ENCODE assay signal across 9 mouse cellular contexts in genomic region chr6:82714243-82714642, GRCm38 (mm10). TPM values are rescaled to one million over a fixed set of nuclear protein-coding genes. Genes with fewer than 3 reads are reported as not detected.
A peak's percentile ranks its signal among the peaks of the same experiment; 100 is the strongest.
DNase-seq lines count a peak whose midpoint lies in the region; ATAC-seq and TF ChIP-seq lines count a peak whose summit lies in the region.
"Had no signal": no experiment of that assay in that cellular context is flagged by ENCODE, and none has a peak within 500 bp of the region (broad histone marks: within the 10 kb centered on the region; RNA-seq: fewer than 3 reads in every experiment).

No protein-coding gene starts in this region.

- H3K27me3 ChIP-seq in E14TG2a.4 (ENCODE audit: insufficient read depth, low read length), result no peaks in the 10 kb centered on the region
- no peaks in the 10 kb centered on the region for H3K27me3 ChIP-seq in forebrain, embryonic 10.5 days (ENCODE audit: poor library complexity, severe bottlenecking)
- no peaks in the 10 kb centered on the region for H3K27me3 ChIP-seq in heart, embryonic 16.5 days (ENCODE audit: control insufficient read depth, insufficient read depth, low read length)
- H3K27me3 ChIP-seq in liver, postnatal 0 days (ENCODE audit: insufficient read depth, low read length), result no peaks in the 10 kb centered on the region
- H3K27me3 ChIP-seq in neural tube, embryonic 14.5 days (ENCODE audit: control insufficient read depth, insufficient read depth, low read length), result no peaks in the 10 kb centered on the region
- no peaks in the 10 kb centered on the region for H3K27me3 ChIP-seq in stomach, postnatal 0 days (ENCODE audit: control insufficient read depth, insufficient read depth, low read length)
- H3K27me3 ChIP-seq: heart, embryonic 13.5 days had no signal

- H3K9ac ChIP-seq in heart, embryonic 16.5 days (ENCODE audit: low read length), result no peak overlapping the region
- no peak overlapping the region for H3K9ac ChIP-seq in liver, postnatal 0 days (replicated peaks)
- no peak overlapping the region for H3K9ac ChIP-seq in neural tube, embryonic 14.5 days (replicated peaks; ENCODE audit: low read depth, low read length)
- H3K9ac ChIP-seq in stomach, postnatal 0 days (ENCODE audit: low read length), result no peak overlapping the region
- H3K9ac ChIP-seq: heart, embryonic 13.5 days had no signal

- peak; percentile 99 for TF ChIP-seq CTCF in E14TG2a.4 (conservative IDR thresholded peaks at IDR 0.05; ENCODE audit: low read length)
- peak; percentile 93 for TF ChIP-seq CTCF in brain, embryonic 14.5 days (IDR thresholded peaks at IDR 0.05; ENCODE audit: borderline replicate concordance, extremely low read depth, insufficient read depth, insufficient read length)
- TF ChIP-seq CTCF in liver, postnatal 0 days (IDR thresholded peaks at IDR 0.05; ENCODE audit: low read depth), result peak; percentile 89
- TF ChIP-seq CTCF in stomach, postnatal 0 days (IDR thresholded peaks at IDR 0.05; ENCODE audit: low read depth), result peak; percentile 94

- no peak overlapping the region for H3K4me2 ChIP-seq in heart, embryonic 16.5 days (ENCODE audit: low read depth, low read length)
- H3K4me2 ChIP-seq in liver, postnatal 0 days (ENCODE audit: low read depth, low read length), result no peak overlapping the region
- no peak overlapping the region for H3K4me2 ChIP-seq in neural tube, embryonic 14.5 days (ENCODE audit: low read depth, low read length)
- no peak overlapping the region for H3K4me2 ChIP-seq in stomach, postnatal 0 days (replicated peaks; ENCODE audit: low read depth)
- H3K4me2 ChIP-seq: heart, embryonic 13.5 days had no signal

- peaks cover 14% of the 10 kb centered on the region for H3K9me3 ChIP-seq in E14TG2a.4 (ENCODE audit: low read length)
- H3K9me3 ChIP-seq in forebrain, embryonic 10.5 days, result no peaks in the 10 kb centered on the region
- no peaks in the 10 kb centered on the region for H3K9me3 ChIP-seq in heart, embryonic 16.5 days (replicated peaks; ENCODE audit: control insufficient read depth, low read length)
- H3K9me3 ChIP-seq in liver, postnatal 0 days (ENCODE audit: low read length), result no peaks in the 10 kb centered on the region
- no peaks in the 10 kb centered on the region for H3K9me3 ChIP-seq in neural tube, embryonic 14.5 days (ENCODE audit: control insufficient read depth, low read length)
- no peaks in the 10 kb centered on the region for H3K9me3 ChIP-seq in stomach, postnatal 0 days (ENCODE audit: control insufficient read depth, low read length)
- H3K9me3 ChIP-seq: heart, embryonic 13.5 days had no signal

- 14% methylated on average over 3 of the region's 3 CpGs for WGBS in forebrain, embryonic 10.5 days
- WGBS in heart, embryonic 16.5 days, result 17% methylated on average over 3 of the region's 3 CpGs
- 26% methylated on average over 3 of the region's 3 CpGs for WGBS in liver, postnatal 0 days (ENCODE audit: insufficient replicate concordance)
- WGBS in neural tube, embryonic 14.5 days, result 14% methylated on average over 3 of the region's 3 CpGs
- 9% methylated on average over 3 of the region's 3 CpGs for WGBS in stomach, postnatal 0 days

- no peaks in the 10 kb centered on the region for H3K36me3 ChIP-seq in E14TG2a.4 (ENCODE audit: insufficient read depth, low read length)
- H3K36me3 ChIP-seq in forebrain, embryonic 10.5 days (replicated peaks), result no peaks in the 10 kb centered on the region
- H3K36me3 ChIP-seq in heart, embryonic 16.5 days (ENCODE audit: control insufficient read depth, insufficient read depth), result no peaks in the 10 kb centered on the region
- H3K36me3 ChIP-seq in liver, postnatal 0 days (replicated peaks; ENCODE audit: insufficient read depth, low read length), result no peaks in the 10 kb centered on the region
- H3K36me3 ChIP-seq in neural tube, embryonic 14.5 days (ENCODE audit: control insufficient read depth, insufficient read depth, low read length), result no peaks in the 10 kb centered on the region
- H3K36me3 ChIP-seq in stomach, postnatal 0 days (ENCODE audit: control insufficient read depth, insufficient read depth, low read length), result no peaks in the 10 kb centered on the region
- H3K36me3 ChIP-seq: heart, embryonic 13.5 days had no signal

- no peak for TF ChIP-seq POLR2A in brain, embryonic 14.5 days (IDR thresholded peaks at IDR 0.05; ENCODE audit: borderline replicate concordance, extremely low read depth, insufficient read depth, insufficient read length, poor library complexity, severe bottlenecking)

- no peak for TF ChIP-seq EP300 in liver, postnatal 0 days (IDR thresholded peaks at IDR 0.05; ENCODE audit: low read depth)
- TF ChIP-seq EP300 in stomach, postnatal 0 days (optimal IDR thresholded peaks at IDR 0.05), result no peak

- peak; percentile 68 for DNase-seq in brain, embryonic 14.5 days (ENCODE audit: low read depth)
- DNase-seq in forebrain, embryonic 10.5 days (ENCODE audit: extremely low spot score, low spot score), result peak; percentile 65
- peak; percentile 68 to 75 for DNase-seq in kidney, postnatal 25 days
- peak; percentile 75 for DNase-seq in liver, postnatal 0 days
- DNase-seq in stomach, postnatal 0 days (ENCODE audit: low spot score), result peak; percentile 77

- no peak overlapping the region for H3K4me3 ChIP-seq in E14TG2a.4 (replicated peaks; ENCODE audit: low read length)
- H3K4me3 ChIP-seq in forebrain, embryonic 10.5 days, result no peak overlapping the region
- H3K4me3 ChIP-seq in heart, embryonic 16.5 days (ENCODE audit: low read length), result no peak overlapping the region
- no peak overlapping the region for H3K4me3 ChIP-seq in liver, postnatal 0 days (ENCODE audit: low read depth, low read length)
- H3K4me3 ChIP-seq in neural tube, embryonic 14.5 days (ENCODE audit: low read depth, low read length), result no peak overlapping the region
- no peak overlapping the region for H3K4me3 ChIP-seq in stomach, postnatal 0 days (ENCODE audit: low read depth, low read length)
- H3K4me3 ChIP-seq: heart, embryonic 13.5 days had no signal

- no peak overlapping the region for H3K27ac ChIP-seq in forebrain, embryonic 10.5 days
- H3K27ac ChIP-seq in heart, embryonic 16.5 days (ENCODE audit: low read length), result no peak overlapping the region
- H3K27ac ChIP-seq in liver, postnatal 0 days (ENCODE audit: low read depth), result no peak overlapping the region
- no peak overlapping the region for H3K27ac ChIP-seq in neural tube, embryonic 14.5 days (ENCODE audit: low read depth, low read length)
- peak overlapping the region; percentile 56; the same call in 1 of the 2 replicates for H3K27ac ChIP-seq in stomach, postnatal 0 days (replicated peaks)
- H3K27ac ChIP-seq: heart, embryonic 13.5 days had no signal

- ATAC-seq in heart, embryonic 16.5 days (replicated peaks; ENCODE audit: extremely low read depth, insufficient read depth, low FRiP score), result peak; percentile 58; the same call in 1 of the 2 replicates
- ATAC-seq in liver, postnatal 0 days, result peak; percentile 65
- ATAC-seq in neural tube, embryonic 14.5 days (ENCODE audit: low read depth), result peak; percentile 72
- peak; percentile 81 for ATAC-seq in stomach, postnatal 0 days (ENCODE audit: low FRiP score, low TSS enrichment)

- H3K4me1 ChIP-seq in E14TG2a.4 (replicated peaks; ENCODE audit: low read depth, low read length), result peaks cover 31% of the 10 kb centered on the region
- H3K4me1 ChIP-seq in forebrain, embryonic 10.5 days, result no peaks in the 10 kb centered on the region
- no peaks in the 10 kb centered on the region for H3K4me1 ChIP-seq in heart, embryonic 16.5 days (ENCODE audit: control insufficient read depth, insufficient read depth, low read length)
- no peaks in the 10 kb centered on the region for H3K4me1 ChIP-seq in liver, postnatal 0 days (ENCODE audit: insufficient read depth)
- no peaks in the 10 kb centered on the region for H3K4me1 ChIP-seq in neural tube, embryonic 14.5 days (ENCODE audit: control insufficient read depth, insufficient read depth, low read length)
- H3K4me1 ChIP-seq in stomach, postnatal 0 days (replicated peaks; ENCODE audit: control insufficient read depth, insufficient read depth), result no peaks in the 10 kb centered on the region
- H3K4me1 ChIP-seq: heart, embryonic 13.5 days had no signal

RNA-seq across cellular contexts. Expression of gene Pole4, which starts 9.1 kb away (rescaled TPM):
- polyA plus RNA-seq in brain, embryonic 14.5 days (2012; rRNA removed), result 46.6 and 52.4 TPM in 2 replicates
- polyA plus RNA-seq in forebrain, embryonic 10.5 days (2016; fragmentation: Nextera tagmentation; extraction: Ambion mirVana), result 92.5 and 99.7 TPM in 2 replicates
- polyA plus RNA-seq in heart, embryonic 16.5 days (2015; fragmentation: Nextera tagmentation; extraction: Ambion mirVana), result 81.5 and 90.4 TPM in 2 replicates
- 87.7 and 87.9 TPM in 2 replicates for polyA plus RNA-seq in liver, postnatal 0 days (2015; fragmentation: Nextera tagmentation; extraction: Ambion mirVana)
- 157 and 189 TPM in 2 replicates for polyA plus RNA-seq in neural tube, embryonic 14.5 days (2014; fragmentation: Nextera tagmentation; extraction: Ambion mirVana)
- polyA plus RNA-seq in stomach, postnatal 0 days (2015; fragmentation: Nextera tagmentation; extraction: Ambion mirVana), result 79.8 and 84.5 TPM in 2 replicates
